Mouse (Mus musculus): Measurements from ENCODE around the gene Abhd2.
"Not testable (repeated sequence)": the region's sequence is repeated elsewhere in the genome, so short reads cannot be mapped to it uniquely, and the experiment has no call there.

Abhd2 gene

DNA sequence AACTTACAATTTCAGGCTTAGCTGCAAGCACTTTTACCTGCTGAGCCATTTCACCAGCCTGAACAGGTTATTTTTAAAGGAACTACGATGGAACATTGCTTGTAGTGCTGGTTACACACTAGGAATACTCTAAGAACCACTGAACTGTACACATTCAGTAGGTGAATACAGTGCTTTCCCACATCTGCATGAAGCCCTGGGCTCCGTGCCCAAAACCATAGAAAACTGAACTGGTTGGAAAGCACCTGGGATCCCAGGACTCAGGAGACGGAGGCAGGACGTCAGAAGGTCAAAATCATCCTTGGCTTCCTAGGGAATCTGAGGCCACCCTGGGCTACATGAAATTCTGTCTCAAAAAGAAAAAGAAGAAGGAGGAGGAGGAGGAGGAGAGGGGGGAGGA is 6.8 kb upstream of the Abhd2 start:
- DNase-seq (ENCODE audit: low spot score), result no peak

DNA sequence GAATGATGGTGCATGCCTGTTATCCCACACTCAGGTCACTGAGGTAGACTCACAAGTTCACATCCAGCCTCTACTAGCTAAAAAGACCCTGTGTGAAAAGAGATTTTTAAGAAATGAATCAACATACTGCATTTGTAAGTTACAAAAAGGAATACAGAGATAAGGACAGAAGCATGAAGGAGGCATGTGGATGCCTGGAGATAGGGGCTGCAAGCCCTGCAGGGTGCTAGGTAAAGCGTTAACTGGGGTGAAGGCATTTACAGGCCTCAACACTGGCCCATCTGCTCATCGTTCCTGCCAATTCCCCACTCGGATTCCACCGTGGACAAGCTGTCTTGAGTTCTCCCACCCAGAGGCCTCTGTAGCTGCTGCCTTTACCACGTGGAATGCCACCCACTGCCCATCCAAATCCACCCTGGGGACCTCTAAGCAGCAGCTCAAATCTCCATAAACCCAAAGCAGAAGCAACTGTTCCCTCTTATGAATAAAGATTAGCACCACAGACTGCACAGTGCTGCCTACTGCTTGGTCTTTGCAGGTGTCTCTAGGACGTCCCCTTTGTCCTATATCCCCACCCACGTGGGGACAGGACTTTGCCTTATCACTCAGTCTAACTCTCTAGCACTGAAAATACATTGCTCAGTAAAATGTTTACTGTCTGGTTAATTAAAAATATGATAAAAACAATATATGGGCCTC is 5.2 kb upstream of the Abhd2 start:
- no peak for DNase-seq (ENCODE audit: low spot score)

DNA sequence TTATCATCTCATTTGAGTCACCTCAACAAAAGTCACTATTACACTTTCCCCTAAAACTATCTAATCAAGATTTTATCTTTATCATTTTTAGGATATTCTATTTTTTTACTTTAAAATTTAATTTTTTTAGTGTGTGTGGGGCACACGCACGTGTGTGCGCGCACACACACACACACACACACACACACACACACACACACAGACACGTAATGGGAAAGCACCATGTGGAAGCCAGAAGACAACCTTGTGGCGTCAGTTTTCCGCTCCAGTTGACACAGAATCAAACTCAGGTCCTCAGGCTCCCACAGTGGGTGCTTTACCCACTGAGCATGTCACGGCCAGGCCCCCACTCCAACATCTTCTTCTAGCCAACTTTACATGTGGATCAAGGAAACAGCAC is 4.1 kb upstream of the Abhd2 start:
- DNase-seq (ENCODE audit: low spot score), result no peak

DNA sequence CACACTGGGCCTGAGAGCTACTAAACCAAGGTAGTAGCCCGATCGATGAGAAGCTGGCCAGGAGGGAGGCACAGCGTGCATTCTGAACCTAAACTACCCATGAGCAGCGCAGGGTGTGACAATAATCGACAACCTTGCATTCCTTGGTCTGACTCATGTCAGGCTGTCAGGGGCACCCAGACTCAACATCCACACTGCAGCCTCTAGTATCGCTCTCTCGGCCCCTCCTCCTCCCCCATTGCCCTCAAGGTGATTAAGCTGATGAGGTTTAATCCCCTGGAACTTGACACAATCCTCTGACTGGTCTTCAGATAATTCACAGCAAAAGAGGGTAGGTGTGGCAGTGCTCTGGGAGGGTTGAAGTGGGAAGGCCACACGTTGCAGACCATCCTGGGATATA is 3.6 kb upstream of the Abhd2 start:
- DNase-seq (ENCODE audit: low spot score), result no peak

DNA sequence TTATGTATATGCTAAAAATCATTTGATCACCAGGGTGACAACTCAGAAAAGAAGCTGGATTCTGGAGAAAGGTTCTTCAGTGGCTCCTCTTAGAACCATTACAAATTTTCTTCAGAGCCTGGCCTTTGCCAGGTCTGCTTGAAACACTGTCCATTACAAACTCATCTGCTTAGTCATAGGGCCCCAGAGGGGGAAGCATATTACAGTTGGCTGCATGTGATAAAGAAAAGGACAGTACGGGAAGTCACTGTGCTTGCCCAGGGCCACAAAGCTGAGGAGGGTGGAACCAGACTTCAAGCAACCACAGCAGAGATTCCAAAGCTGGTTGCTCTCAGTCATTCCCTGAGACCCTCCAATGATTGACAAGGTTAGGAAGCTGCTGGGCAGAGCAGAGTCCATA is 3.1 kb upstream of the Abhd2 start:
- no peak for DNase-seq (ENCODE audit: low spot score)

DNA sequence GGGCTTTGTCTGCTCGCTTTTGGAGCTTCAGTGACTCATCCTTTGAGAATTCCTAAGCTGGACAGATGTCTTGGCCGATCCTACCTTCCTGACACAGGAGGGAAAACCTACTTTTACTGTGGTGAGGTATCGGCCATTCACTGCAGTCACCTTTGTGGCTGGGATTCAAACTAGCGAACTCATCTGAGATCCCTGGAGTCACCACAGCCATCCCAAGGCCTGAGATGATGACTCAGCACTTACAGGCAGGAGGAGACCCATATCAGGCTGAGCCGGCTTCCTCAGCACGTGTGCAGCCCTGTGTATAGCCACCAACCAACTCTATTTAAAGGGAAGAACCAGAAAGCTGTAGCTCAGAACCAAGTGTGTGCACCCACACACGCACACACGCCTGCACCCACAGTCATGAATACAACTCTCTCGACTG is 2.0 kb upstream of the Abhd2 start:
- no peak for DNase-seq (ENCODE audit: low spot score)

DNA sequence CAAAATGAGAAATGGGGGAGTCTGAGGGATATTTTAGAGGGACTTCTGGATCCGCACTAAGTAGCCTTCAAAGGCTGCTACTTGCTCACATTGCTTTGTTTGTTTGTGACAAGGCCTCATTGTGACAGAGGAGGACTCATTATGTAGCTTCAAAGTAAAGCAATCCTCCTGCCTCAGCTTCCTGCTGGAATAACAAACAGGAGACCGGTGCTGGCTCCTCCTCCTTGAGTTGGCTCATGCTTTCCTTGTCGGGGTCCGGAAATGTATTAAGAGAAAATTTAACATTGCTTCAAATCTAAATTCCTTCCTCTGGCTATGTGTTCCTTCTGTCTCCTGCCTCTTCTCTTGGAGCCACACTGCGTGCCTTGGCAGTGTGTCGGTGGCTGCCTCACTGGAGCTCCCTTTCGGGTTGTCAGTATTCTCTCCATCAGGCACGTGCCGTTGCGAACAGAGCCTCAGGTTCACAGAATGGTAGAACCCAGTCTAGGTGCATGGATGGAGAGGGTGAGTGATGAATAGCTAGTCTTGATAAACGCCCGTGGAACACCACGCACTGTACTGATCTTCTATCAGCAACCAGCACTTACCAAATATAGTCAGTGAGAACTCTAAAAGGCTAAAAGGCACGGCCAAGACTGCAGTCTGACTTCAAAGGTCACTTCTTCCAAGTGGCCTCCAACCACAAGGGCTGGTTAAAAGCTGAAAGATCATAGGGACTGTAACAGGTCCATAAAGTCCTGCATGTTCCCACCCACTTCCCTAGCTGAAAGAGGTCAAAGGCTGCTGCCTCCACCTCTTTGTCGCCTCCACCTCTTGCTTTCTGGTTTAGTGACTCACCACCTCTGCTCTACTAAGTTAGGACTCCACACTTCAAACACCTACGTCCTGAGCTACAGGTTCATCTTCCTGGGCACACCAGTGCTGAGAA is 874 bp upstream of the Abhd2 start:
- DNase-seq (ENCODE audit: low spot score), result no peak

DNA sequence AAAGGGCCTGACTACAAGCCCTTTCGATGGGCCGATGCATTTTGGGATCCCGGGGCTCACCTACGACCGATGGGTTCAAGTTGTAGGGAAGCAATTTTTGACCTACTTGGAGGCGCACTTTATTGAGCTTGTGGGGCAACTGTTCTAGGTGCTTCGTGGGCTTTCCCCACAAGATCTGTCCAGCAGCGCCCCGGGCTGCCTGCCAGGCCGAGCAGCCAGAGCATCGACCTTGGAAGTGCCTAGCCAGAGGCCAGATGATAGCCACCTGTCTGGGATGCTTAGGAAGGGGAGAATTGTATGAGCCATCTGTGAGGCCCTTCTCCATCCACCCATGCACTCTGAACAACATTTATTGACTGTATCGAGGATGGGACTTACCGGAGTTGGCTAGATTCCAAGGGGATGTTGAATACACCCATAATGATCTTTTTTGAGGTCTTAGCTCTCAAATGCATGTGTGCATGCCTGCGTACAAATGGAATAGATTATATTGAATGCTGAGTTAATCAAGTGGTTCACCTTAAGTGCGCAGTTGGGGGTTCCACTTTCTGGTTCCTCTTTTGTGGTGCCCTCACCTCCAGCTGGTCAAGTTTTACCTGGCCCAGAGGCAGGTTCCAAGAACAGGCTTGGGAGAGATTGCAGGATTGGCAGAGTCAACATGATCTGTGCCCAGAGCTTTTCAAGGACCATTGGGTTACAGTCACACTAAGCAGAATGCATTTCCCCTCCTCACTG is 906 bp downstream of the Abhd2 start:
- DNase-seq (ENCODE audit: low spot score), result peak; percentile 31

DNA sequence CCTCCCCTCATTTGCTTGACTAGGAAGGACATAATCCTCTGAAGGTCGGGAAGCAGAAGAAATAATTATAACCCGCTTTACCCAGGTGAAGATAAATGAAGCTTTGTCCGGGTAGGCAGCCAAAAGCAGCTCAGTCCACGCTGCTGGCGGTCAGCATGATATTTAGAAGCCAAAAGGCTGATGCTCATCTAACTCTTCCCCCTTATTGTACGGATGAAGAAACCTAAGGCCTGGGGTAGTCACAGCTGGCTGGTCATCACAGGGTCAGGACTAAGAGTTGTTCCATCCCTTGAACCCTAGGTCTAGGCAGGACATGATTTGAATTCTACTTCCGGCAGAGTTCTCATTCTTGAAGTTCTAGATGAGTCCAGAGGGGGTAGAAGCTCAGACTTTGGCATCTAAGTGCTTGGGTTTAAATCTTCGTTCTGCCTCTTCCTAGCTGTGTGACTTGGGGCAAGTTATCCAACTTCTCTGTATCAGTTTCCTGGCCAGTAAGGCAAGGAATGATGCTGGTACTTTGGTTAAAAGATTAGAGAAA is 1.5 kb downstream of the Abhd2 start:
- no peak for DNase-seq (ENCODE audit: low spot score)

DNA sequence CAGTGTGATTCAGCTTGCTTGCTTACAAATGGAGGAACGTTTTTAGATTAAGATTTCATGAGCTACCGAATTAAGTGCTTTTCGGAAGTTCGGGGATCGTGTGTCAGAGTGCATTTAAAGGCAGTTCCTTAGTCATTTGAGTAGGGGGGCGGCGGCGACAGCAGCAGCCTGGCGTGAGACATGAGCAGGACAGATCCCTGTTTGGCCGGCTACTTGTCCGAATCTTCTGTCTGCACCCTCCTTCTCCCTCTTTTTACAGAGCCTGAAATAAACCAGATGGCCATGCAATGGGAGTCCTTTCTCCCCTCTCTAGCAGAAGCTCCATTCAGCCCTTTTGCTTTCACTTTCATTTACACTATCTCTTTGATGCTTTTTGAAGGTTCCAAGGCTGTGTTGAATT is 2.3 kb downstream of the Abhd2 start:
- no peak for DNase-seq (ENCODE audit: low spot score)

DNA sequence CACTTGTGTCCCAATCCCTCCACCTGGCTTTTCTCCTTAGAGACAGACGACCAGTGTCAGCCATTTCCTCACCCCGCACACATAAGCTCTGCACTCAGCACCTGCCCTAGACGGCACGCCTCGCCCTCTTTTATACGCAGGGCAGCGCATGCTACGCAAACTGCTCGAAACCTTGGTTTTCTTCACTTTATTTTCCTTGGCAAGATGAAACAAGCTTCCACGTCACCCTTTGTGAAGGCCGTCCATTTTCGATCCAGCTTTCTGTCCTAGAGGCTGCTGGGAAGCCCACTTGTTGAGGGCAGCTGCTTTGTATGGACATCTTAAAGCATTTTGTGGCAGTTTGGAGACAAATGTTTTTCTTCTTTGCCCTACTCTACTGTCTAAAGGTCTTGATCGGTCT is 5.4 kb downstream of the Abhd2 start:
- DNase-seq (ENCODE audit: low spot score), result no peak

DNA sequence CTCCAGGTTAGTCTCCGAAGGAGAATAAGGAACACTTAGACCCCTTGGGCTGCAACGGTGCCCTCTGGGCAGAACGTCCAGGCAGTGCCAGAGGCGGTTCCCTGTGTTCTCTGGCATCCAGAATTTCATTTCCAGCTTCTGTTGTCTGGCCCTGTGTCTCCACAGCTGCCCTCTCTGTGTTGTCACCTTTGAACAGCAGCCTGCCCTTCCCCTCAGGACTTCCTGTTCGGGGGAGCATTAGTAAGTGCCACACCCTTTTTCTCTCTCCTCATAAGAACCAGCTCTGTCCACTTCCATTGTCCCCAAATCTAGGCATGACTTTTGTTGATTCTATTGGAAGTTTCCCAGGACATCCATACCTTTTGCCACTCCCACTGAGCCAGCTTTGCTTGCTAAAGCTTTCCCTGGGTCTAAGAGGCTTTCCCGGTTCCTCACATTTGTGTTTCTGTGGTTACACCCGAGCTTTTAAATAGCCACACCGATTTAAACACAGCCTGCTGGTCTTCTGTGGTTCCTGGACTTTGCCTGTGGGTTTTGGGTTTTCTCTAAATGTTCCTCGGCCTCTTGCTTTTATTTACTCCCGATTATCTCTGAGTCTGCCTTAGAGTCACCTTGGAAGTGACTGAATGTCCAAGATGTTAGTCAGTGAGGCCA is 6.5 kb downstream of the Abhd2 start:
- DNase-seq (ENCODE audit: low spot score), result no peak

DNA sequence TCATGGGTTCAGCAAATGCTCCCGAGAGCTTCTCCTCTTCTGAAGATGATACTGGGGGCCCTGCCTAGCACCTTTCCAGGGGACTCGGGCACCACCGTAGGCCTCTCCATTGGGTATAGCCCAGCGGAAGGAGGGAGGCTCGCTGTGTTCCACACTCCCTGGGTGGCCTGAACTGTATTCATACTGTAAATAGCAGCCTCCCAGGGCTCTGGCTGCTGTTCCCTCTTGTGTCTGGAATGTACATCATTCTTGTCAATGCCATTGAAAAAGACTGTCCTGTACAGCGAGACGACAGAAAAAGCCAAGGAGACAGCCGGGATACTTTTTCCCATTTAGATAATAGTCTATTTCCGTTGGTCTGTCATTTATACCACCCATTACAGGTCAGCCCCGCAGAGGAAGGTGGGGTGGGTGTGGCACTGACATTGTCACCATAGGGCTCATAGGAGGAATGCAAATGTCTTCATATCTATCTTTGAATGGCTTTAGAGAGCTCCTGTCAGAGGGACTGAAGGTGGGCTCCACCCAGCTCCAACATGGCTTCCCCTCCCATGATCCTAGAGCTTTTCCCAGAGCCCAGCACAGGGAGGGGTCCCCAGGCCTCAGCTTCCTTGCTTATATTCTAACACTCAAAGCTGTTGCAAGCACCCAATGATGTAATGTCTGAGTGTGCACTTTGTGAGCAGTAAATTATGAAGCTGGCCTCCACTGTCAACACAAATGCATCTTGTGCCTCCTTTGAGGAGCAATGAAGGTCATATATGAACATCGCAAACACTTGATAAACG is 10.1 kb downstream of the Abhd2 start:
- no peak for DNase-seq (ENCODE audit: low spot score)

DNA sequence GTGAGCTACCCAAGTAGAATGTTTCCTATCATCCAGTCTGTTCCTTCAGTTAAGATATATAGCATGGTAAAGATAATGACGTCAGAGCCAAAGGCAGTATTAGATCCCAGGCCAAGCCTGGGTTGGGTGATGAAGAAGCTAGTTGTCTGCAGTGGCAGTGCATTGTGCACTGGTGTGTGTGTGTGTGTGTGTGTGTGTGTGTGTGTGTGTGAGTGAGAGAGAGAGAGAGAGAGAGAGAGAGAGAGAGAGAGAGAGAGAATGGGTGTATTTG is 10.6 kb downstream of the Abhd2 start:
- DNase-seq (ENCODE audit: low spot score), result not testable (repeated sequence)

DNA sequence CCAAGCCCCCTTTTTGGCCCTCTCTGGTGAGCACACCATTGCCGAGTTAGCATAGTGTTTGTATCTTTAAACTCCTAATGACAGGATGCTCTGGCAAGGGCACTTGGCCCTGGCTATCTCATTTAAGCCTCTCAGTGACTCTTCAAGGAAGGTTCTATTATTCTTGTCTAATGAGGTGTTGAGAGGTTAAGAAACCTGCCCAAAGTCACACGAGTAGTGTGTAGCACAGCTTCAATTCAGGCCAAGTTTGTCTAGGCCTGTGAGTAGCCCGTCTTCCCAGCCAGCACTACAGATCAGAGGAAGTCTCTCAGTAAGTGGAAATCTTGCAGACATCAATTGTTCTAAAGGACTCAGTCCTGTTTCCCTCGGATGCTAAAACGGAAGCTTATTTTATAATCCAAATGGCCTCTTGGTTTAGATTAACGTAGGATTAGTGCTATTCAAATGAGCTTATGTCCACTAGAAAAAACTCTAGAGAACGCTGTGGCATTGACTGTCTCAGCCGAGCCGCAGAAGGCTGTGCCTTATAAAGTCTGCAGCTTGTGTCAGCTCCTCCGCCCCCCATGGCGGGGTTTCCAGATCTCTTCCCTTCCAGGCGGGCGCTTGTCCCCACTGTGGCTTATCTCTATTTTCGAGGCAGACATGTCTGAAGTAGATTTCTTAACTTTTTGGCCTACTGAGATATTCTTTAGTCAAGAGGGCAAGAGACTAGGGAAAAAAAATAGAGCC is 11.3 kb downstream of the Abhd2 start:
- DNase-seq (ENCODE audit: low spot score), result no peak

DNA sequence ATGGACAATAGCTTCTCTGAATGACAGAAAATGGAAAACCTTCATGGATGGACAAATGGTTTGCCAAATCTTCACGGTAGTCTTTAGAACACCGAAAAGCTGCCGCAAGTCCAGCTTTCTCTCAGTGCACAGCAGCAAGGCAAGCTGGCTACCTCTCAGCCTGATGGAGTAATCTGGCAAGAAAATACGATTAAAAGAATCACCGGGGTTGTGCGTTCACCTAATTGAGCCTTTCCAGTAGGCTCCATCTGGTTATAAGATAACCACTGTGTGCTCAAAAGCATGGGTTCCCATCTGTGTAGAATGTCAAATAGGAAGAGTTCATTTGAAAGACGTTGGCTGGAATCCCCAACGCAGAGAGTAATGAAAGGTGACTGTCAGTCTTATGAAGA is 11.9 kb downstream of the Abhd2 start:
- DNase-seq (ENCODE audit: low spot score), result no peak

DNA sequence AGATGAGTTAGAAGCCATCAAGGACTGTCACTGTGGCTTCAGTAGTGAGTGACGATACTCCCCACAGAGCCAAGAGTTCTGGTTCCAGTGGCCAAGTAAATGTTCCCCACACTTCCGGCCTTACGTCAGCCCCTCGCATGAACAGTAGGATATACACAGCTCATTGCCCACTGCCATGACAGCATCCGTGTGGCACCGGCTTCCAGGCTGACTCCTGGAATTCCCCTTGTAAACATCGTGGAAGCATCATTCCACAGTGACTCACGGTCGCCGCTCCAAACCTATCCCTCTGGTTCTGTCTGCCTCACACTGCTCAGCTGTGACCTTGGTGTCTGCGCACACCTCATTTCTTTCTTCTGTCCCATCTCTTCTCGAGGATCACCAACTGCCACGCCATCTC is 12.4 kb downstream of the Abhd2 start:
- DNase-seq (ENCODE audit: low spot score), result no peak

DNA sequence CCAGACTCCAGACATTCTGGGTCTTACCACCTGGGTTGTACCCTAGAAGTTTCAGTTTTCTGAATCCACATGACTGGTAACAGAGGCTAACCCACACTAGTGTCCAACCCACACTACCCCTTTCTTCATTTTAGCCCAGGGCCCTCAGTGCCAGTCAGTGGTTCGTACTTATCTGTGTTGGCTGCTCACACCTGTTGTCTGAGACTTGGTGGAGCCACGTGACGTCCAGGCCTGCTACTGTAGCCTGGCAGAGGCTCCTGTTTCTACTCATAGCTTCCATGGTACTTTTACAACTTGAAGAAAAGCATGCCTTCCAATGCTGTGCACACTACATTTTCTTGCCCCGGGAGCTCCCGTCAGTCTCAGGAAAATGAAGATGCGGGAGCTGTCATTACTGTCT is 14.2 kb downstream of the Abhd2 start:
- no peak for DNase-seq (ENCODE audit: low spot score)

DNA sequence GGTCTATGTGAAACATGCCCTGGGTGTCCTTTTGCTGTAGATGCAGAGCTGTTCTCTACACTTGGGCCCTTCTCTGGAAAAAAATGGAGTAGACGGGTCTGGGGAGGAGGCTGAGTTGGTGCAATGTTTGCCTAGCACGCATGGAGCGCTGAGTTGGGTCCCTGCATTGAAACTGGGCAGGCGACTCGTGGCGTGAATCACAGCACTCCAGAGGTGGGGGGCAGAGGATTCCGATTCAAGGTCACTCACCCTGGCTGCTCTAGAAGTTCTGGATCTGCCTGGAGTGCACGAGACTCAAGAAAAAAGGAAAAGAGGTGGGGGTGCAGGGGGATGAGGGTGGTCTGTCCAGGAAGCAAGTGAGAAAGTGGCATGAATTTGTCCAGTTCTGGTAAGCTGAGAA is 14.9 kb downstream of the Abhd2 start:
- no peak for DNase-seq (ENCODE audit: low spot score)

DNA sequence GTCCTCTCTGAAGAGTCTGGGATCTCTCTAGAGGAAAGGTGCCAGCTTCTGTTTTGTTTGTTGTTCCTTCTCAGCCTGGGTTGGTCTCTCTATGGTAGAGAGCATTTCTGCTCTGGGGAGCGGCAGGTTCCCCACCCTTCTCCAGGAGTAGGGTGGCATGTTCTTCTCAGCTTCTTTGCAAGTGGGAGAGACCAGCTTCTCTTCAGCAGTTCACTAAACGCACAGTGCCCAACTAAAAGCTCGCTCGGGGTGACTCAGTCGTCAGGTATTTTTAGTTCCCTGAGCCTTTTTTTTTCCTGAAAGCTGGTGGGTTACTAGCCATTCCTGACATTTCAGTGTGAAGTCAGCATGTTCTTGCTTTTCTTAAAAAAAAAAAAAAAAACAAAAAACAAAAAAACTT is 15.4 kb downstream of the Abhd2 start:
- DNase-seq (ENCODE audit: low spot score), result no peak
